Mouse (Mus musculus) G1E (cell line): ENCODE results near the gene Lgals7.

Source experiments
- CTCF ChIP-seq: IDR thresholded peaks from 2 replicates; pipeline ENCODE4 v1.5.1; 2012; ENCODE audit warnings: low read depth, low read length, inconsistent platforms, mixed read lengths
- POLR2AphosphoS5 ChIP-seq: IDR thresholded peaks from 2 replicates; pipeline ENCODE4 v1.6.1; 2012; ENCODE audit warnings: low read depth, low read length, inconsistent platforms; ENCODE audit not compliant: insufficient replicate concordance

DNA sequence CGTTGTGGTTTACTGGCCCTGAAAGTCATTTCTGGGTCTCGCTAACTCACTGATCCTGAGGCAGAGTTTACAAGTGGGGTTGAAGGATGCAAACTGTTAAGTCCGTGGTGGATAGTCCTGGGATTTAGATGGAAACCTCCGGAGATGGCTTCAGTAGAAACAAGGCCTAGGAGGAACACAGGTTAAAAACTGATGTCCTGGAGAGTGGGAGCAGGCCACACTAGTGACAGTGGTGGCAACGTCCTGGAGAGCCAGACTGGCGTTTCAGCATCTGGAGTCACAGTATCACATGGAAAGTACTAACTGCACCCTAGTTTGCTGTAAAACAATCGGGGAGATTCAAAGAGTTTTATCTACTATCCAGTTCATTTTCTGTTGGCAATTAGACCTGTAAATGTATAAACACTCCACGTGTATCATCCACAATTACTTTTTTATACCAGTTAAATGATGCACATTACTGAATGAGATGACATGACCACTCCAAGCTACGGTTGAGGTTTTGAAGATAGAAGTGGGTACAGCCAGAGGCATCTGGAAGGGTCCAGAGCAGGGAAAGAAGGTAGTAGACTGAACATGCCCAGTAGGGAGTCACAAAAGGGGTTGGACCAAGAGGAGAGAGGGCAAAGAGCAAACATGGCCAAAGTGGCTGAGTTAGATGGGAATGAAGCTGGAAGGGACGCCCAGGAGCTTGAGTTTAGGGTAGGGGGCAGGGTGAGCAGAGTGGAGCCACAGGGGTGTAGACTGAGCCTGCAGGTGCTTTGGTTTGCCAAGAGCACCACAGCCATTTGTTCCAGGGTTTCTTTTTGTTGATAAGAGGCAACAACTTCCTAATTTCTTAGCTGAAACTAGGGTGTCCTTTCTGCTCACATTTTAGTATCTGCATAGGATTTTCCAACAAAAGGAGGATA is 40.4 kb upstream of the Lgals7 start:
- TF ChIP-seq CTCF (no peak), POLR2AphosphoS5 (no peak)
